Mouse (Mus musculus): ENCODE measurements around the gene Olfr8. TPM values are rescaled to one million over a fixed set of nuclear protein-coding genes. Genes with fewer than 3 reads are reported as not detected.
"Not testable (repeated sequence)": the region's sequence is repeated elsewhere in the genome, so short reads cannot be mapped to it uniquely, and the experiment has no call there.

Olfr8 gene
- polyA plus RNA-seq (2021) = not detected

- in situ Hi-C loops (cut with MboI; ENCODE audit: low pct_unique_long_range_greater_than_20kb); CTCF ChIA-PET; POLR2A ChIA-PET; ATAC-seq; DNase-seq (ENCODE audit: low read depth, low spot score); H3K27me3 ChIP-seq: not testable (repeated sequence)
These were observed at the start of gene Olfr8 for GRCm38 (mm10) chr10:78950336-78950735. Gene Olfr8 (plus strand): TSS chr10:78950636.

- in situ Hi-C loops (cut with MboI; ENCODE audit: low pct_unique_long_range_greater_than_20kb); ATAC-seq; H3K27me3 ChIP-seq; POLR2A ChIA-PET; CTCF ChIA-PET; DNase-seq (ENCODE audit: low read depth, low spot score): not testable (repeated sequence)
These were observed 37.6 kb upstream of the Olfr8 start, which contains the start of gene Olfr1354 for GRCm38 (mm10) chr10:78912871-78913270. Gene Olfr1354 (plus strand): TSS chr10:78913171.

DNA sequence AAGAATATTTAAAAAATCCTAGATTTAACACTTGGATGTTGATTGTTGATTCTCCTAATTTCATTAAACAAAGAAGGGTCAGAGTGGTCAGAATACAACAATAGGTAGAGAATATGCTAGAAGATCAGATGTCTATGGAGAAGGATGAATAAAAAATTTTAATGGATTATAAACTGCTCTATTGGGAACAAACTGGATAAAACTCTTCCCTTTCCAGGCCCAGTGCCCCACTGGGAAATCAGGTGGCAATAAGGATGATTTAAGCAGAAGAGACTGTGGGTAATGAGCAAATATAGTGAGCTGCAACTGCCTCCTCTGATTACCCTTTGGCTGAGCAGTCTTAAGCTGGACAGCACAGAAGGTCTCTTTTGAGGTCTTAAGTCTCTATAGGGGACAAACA is 12.6 kb downstream of the Olfr8 start, which contains the start of gene Olfr1353:
Gene Olfr1353 (plus strand): TSS at position 301 of the 400 bp plus-strand sequence.
- POLR2A ChIA-PET; DNase-seq (ENCODE audit: low read depth, low spot score); CTCF ChIA-PET; in situ Hi-C loops (cut with MboI; ENCODE audit: low pct_unique_long_range_greater_than_20kb); ATAC-seq; H3K27me3 ChIP-seq: not testable (repeated sequence)

GRCm38 (mm10) chr10:78980750-78981149 is 30.3 kb downstream of the Olfr8 start, which contains the start of gene Olfr1352:
Gene Olfr1352 (plus strand): TSS chr10:78981050.
- TF ChIP-seq CTCF (IDR thresholded peaks at IDR 0.05) = no peak
- POLR2A ChIA-PET = no interaction called here
- in situ Hi-C loops (cut with MboI; ENCODE audit: low pct_unique_long_range_greater_than_20kb) = no loop called here
- peaks cover 23% of the 10 kb centered on the region for H3K27me3 ChIP-seq
- ATAC-seq (no peak), DNase-seq (ENCODE audit: low read depth, low spot score) (no peak)
- CTCF ChIA-PET = interaction anchor here (2.0 kb wide), 1 partner anchor 10 kb away, joined by 4 read pairs; no protein-coding TSS in a partner anchor

Other genes starting within 250 kb of the Olfr8 start
- 0.04 TPM for gene Casp14, start 232.3 kb upstream of the Olfr8 start, polyA plus RNA-seq (2021)
- not detected for gene Ccdc105, start 197.6 kb upstream of the Olfr8 start, polyA plus RNA-seq (2021)
- 0.45 TPM for gene Slc1a6, start 170.1 kb upstream of the Olfr8 start, polyA plus RNA-seq (2021)
- not detected for gene Olfr1356, start 98.5 kb upstream of the Olfr8 start, polyA plus RNA-seq (2021)
- not detected for gene Olfr1355, start 75.1 kb upstream of the Olfr8 start, polyA plus RNA-seq (2021)
- not detected for gene Olfr1354, start 37.5 kb upstream of the Olfr8 start, polyA plus RNA-seq (2021)
- gene Olfr1353, start 12.7 kb downstream of the Olfr8 start, polyA plus RNA-seq (2021) = not detected
- gene Olfr1352, start 30.4 kb downstream of the Olfr8 start, polyA plus RNA-seq (2021) = not detected
- gene Olfr1351, start 61.8 kb downstream of the Olfr8 start, polyA plus RNA-seq (2021) = not detected
- not detected for gene Olfr57, start 78.1 kb downstream of the Olfr8 start, polyA plus RNA-seq (2021)
- gene 2610008E11Rik, start 147.0 kb downstream of the Olfr8 start, polyA plus RNA-seq (2021) = 13.4 TPM
- gene Vmn2r80, start 198.1 kb downstream of the Olfr8 start, polyA plus RNA-seq (2021) = not detected